Mouse (Mus musculus): ENCODE measurements at regions not wholly inside any gene's neighbourhood (a gene's known extent, or its start where the extent isn't known, plus 50 kb on each side); places are given as distances from the start of the nearest gene placed in this dataset.

DNA sequence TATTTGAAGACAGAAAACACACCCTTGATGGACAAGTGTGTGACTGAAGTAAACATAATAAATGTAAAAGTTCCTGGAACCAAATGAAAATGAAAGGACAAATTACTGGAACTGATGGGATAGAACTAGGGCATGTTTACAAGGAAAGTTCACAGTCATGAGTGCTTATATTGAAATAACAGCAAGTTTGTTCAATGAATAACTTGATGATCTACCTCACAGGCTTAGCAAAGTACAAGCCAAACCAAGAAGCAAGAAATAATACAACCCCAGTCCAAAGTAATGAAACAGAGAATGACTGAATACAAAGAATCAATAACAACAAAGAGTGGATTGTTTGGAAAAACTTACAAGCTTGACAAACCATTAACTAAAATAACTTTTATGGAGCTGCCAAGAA, 56.2 kb downstream of the Gm379 start:
- intact Hi-C loops (cut with DNase I), result no loop called here

DNA sequence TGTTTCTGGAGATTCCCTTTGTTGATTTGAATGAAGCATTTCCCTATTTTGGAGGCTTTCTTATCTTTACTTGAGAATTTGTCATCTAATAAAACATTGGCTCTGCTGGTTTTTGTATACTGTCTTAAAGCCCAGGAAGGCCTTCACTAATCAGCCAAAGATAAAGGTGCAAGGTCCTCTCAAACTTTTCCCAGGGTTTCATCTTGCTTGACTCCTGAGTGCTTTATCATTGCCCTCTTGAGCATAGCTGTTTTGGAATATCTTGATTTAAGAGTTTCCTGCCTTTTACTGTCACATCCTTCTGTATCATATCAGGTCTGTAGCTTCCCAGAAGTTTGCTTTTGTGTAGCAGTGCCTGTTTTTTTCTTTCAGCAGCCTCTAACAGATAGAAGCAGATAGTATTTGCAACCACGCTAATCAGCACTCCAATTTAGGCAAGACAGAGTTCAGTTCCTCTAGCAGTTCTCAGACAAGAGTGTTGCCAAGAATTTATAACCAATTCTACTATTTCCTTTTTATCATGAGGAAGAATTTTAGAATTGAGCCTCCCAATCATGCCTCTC, 64.7 kb downstream of the Gm379 start:
- intact Hi-C loops (cut with DNase I), result no loop called here

DNA sequence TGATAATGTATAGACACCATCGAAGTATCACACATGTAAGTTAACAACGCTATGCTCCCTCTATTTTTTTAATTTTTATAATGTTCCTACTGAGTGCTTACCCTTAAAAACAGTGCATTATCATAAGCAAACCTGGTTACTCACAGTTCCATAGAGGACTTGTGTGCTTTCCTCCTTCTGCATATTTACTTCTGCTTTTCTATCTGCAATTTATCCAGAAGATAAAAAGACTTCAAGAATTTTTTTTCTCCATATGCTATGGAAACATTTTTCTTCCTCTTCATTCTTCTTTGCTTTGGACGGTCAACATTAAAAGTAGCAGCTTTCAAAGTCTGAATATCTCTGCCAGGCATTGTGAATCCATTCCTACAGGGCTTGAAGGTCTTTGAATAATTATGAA, 102.7 kb downstream of the Gm379 start:
- intact Hi-C loops (cut with DNase I), result no loop called here

DNA sequence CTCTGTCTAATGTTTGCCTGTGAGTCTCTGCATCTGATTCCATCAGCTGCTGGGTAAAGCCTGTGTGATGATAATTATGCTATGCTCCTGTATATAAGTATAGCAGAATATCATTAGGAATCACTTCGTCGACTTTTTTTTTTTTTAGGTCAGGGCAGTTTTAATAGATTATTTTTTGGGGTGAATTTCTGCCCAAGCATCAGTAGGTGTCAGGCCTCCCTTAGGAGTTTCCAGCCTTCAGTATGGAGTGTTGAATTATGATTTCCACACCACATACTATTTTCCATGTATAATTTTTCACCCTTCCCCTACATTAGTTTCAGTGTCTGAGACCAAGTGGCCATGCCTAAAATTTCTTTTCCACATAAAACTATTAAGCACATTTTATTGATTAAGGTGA, 121.5 kb downstream of the Gm379 start:
- intact Hi-C loops (cut with DNase I), result loop anchor here (5.0 kb wide), 1 partner anchor 721 kb away; no protein-coding TSS in a partner anchor

DNA sequence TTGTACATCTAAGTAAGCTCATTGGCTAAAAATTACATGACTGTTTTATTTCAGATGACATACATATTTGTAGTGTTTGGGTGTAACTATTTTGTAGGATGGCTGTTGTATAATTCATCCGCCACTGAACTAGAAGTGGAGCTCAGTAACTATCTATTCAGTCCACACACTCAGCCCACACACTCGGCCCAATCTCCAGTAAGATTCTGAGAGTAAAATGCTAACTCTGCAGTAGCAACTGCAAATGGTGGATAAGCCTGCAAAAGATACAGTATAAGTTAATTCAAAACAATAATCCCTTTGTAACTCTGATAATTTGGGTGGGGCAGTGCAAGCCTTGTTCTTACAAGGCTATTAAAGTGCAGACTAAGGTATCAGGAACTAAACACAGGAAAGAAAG, 123.3 kb downstream of the Gm379 start:
- intact Hi-C loops (cut with DNase I), result loop anchor here (5.0 kb wide), 1 partner anchor 719 kb away; no protein-coding TSS in a partner anchor

DNA sequence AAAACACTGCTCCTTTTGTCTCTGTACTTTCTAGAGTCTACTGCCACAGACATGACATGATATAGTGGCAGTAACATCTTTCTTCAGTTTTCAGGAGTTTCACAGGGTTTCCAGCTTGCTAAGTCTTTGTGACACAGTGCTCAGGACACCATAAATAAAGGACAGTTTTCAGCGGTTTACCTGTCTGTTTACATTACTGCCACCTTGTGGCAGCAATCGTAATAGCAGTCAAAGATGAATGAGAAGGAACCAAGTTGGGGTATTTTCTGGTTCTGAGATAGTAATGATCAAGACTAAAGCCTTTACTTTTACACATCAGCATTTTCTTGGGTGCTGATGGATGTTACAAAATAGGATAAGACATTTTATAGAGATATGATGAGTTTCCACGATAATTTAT, 127.7 kb downstream of the Gm379 start:
- intact Hi-C loops (cut with DNase I), result no loop called here
